Mouse (Mus musculus): ENCODE measurements around the gene Stum. TPM values are rescaled to one million over a fixed set of nuclear protein-coding genes. Genes with fewer than 3 reads are reported as not detected.

Stum gene
- polyA plus RNA-seq, 1 experiment from 2014 or later: 0.31 TPM

DNA sequence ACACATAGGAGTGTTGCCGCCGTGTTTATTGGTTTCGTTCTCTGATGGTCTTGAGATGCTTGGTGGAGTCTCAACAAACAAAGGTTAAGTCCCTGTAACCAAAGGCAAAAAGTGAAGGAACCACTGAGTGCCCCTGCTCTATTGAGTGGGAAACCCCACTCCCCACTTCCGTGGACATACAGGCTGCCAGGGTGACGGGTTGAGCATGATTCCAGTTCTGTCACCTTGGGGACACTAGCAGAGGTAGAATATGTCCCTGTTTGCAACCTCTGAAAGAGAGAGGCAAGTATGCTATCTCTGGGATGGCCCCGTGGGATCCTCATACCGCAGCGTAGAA, 80.0 kb downstream of the Stum start:
- no peaks in the 10 kb centered on the region for H3K9me3 ChIP-seq
- H3K9ac ChIP-seq: no peak overlapping the region
- H3K4me3 ChIP-seq: no peak overlapping the region
- peaks cover 66% of the 10 kb centered on the region for H3K4me1 ChIP-seq
- no peaks in the 10 kb centered on the region for H3K27me3 ChIP-seq
- H3K27ac ChIP-seq: peak overlapping the region; percentile 94
- 90% methylated on average over 8 of the region's 8 CpGs for WGBS
- H3K4me2 ChIP-seq: peak overlapping the region; percentile 38
- ATAC-seq (ENCODE audit: insufficient number of reproducible peaks, insufficient read depth, low FRiP score, low TSS enrichment, low read depth): no peak
- H3K36me3 ChIP-seq: no peaks in the 10 kb centered on the region

DNA sequence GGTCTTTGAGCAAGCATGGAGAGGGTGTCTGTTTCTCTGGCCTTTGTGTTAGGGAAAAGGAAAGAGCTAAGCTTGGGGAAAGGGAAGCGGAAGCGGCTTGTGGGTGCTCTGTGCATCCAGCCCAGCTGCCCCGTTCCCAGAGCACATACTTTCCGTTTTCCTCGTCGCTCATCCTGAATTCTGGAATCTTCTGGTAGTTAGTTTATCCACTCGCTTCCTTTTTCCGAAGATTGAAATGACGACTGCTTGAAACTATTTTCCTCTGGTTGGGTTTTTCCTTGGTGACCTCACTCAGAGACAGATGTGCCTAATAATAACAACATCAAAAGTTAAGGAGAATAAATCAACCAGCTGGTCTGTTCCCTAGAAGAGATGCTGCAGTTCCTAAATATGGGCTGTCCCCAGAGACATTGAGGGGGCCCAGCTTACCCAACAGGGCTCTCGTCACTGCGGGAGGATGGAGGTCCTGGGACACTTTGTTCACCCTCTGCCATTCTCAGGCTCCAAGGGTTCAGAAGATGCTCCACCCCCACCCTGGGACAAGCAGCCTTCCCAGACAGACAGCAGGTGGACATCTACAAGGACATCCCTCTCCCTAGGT, 80.7 kb downstream of the Stum start:
- Histone ChIP-seq H3K4me3 (no peak overlapping the region), H3K9me3 (no peaks in the 10 kb centered on the region), H3K9ac (no peak overlapping the region), H3K4me2 (no peak overlapping the region), H3K27me3 (no peaks in the 10 kb centered on the region), H3K4me1 (peaks cover 63% of the 10 kb centered on the region), H3K27ac (peak overlapping the region; percentile 94), H3K36me3 (no peaks in the 10 kb centered on the region)
- no peak for ATAC-seq (ENCODE audit: insufficient number of reproducible peaks, insufficient read depth, low FRiP score, low TSS enrichment, low read depth)
- 60% methylated on average over 11 of the region's 11 CpGs for WGBS

DNA sequence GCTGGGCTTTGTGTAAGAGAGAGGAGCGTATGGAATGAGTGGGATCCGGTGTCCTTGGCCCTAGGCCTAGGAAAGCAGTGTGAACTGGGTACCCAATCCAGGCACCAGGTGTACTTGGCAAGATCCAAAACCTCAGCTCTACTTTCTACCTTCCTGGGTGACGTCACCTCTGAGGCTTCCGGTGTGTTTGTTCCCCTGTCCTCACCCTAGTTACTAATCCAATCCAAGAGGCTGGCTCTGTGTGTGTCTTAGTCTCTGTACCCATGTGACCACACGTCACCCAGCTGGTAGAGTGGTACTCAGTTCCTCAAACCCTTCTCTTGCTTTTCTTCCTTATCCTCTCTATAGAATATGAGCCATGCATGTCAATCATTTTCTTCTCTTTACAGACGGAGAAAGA, 81.6 kb downstream of the Stum start:
- Histone ChIP-seq H3K27me3 (no peaks in the 10 kb centered on the region), H3K9me3 (no peaks in the 10 kb centered on the region), H3K4me3 (no peak overlapping the region), H3K36me3 (no peaks in the 10 kb centered on the region), H3K9ac (no peak overlapping the region), H3K4me1 (peaks cover 59% of the 10 kb centered on the region), H3K27ac (no peak overlapping the region), H3K4me2 (no peak overlapping the region)
- ATAC-seq (ENCODE audit: insufficient number of reproducible peaks, insufficient read depth, low FRiP score, low TSS enrichment, low read depth): no peak
- 80% methylated on average over 6 of the region's 6 CpGs for WGBS

DNA sequence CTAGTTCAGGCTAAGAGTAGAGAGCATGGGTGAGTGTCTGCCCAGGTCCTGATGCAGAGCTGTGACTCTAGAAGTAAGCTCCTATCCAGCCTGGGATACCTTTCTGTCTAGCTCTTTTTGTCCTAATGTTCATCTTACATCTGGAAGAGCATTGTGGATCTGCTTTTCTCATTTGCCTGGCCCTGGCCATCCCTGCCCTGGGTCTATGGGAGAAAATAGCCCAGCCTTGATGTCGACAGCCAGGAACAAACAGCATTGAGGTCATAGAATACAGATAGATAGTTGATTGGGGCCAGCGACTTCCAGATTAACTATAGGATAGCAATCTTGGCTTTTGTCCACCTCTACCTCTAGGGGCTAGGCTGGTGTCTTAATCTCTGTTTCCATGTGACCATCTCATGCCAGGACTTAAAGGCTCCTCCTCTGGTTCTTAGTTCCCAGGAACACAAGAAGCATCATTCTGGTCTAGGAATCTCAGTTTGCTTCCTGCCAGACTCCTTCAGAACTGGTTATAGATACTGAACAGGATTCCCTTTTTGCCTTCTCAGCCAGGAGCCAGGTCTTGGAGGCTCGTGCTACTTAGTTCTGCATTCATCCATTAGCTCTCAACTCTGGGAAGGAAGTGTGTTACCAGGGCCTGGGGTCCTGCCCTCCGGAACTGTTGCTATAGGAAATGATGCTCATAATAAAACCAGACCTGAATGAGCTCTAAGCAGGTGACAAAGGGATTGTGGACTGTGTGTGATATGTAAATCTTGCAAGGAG, 82.4 kb downstream of the Stum start:
- H3K36me3 ChIP-seq: no peaks in the 10 kb centered on the region
- ATAC-seq (ENCODE audit: insufficient number of reproducible peaks, insufficient read depth, low FRiP score, low TSS enrichment, low read depth): no peak
- H3K4me3 ChIP-seq: no peak overlapping the region
- no peaks in the 10 kb centered on the region for H3K27me3 ChIP-seq
- H3K4me1 ChIP-seq: peaks cover 55% of the 10 kb centered on the region
- H3K9ac ChIP-seq: no peak overlapping the region
- H3K27ac ChIP-seq: no peak overlapping the region
- H3K9me3 ChIP-seq: no peaks in the 10 kb centered on the region
- no peak overlapping the region for H3K4me2 ChIP-seq
- 75% methylated on average over 4 of the region's 4 CpGs for WGBS

DNA sequence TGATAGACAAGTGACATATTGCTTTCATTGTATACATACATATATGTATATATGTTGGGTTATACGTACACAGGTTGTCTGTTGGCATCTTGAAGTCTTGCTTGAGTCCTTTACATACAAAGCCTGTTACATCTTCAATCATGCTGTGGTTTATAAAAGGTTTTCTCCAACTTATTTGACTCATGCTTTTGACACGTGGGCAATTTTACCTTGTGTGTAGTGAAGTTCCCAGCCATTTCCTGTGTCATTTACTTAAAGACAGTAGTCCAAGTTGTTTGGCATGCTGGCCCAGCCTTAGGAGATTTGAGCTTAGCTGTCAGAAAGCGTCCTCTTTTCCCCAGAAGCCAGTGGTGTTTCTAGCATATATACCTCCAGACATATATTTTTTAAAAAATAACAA, 84.9 kb downstream of the Stum start:
- WGBS: 73% methylated on average over 3 of the region's 3 CpGs
- H3K27ac ChIP-seq: no peak overlapping the region
- H3K9ac ChIP-seq: no peak overlapping the region
- no peaks in the 10 kb centered on the region for H3K27me3 ChIP-seq
- H3K4me1 ChIP-seq: peaks cover 38% of the 10 kb centered on the region
- ATAC-seq (ENCODE audit: insufficient number of reproducible peaks, insufficient read depth, low FRiP score, low TSS enrichment, low read depth): no peak
- no peak overlapping the region for H3K4me2 ChIP-seq
- no peak overlapping the region for H3K4me3 ChIP-seq
- H3K36me3 ChIP-seq: no peaks in the 10 kb centered on the region
- H3K9me3 ChIP-seq: no peaks in the 10 kb centered on the region

DNA sequence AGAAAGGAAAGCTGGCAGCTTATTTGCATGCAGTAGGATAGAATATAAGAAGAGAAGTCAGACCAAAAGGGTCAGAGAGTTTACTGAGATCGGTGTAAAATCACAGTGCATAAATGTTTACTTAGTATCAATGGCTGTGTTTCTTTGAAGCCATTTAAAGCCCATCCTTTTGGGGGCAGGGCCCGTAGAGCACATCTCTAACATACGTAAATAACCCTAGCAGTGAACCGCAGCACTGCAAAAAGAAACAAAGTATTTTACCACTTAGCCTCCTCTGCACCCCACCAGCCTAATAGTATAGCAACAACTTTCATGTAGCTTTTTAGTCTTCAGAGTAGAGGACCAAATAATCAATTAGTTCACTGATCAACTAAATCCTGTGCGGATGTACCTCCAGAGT, 85.6 kb downstream of the Stum start:
- Histone ChIP-seq H3K27me3 (no peaks in the 10 kb centered on the region), H3K4me2 (no peak overlapping the region), H3K4me1 (peaks cover 38% of the 10 kb centered on the region), H3K27ac (no peak overlapping the region), H3K36me3 (no peaks in the 10 kb centered on the region), H3K9ac (no peak overlapping the region), H3K4me3 (no peak overlapping the region), H3K9me3 (no peaks in the 10 kb centered on the region)
- WGBS: 60% methylated on average over 5 of the region's 5 CpGs
- ATAC-seq (ENCODE audit: insufficient number of reproducible peaks, insufficient read depth, low FRiP score, low TSS enrichment, low read depth): no peak

DNA sequence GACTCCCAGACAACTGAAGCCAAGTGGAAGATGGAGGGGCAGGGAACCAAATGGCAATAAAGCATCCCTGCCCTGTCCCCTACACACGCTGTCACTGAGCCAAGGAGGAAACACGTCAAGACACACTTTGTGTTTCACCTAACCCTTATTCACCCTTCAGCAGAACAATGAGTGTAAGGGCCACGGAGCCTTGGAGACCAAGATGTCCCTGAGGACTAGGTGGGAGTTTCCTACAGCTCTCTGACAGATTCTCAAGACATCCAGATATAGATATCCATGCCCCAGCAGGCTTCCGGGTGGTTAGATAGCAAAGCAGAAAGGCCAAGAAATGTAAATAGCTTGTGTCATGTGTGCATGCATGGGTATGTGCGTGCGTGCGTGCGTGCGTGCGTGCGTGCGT, 89.4 kb downstream of the Stum start:
- Histone ChIP-seq H3K36me3 (peaks cover 10% of the 10 kb centered on the region; the same call in 1 of the 2 replicates), H3K4me1 (peaks cover 32% of the 10 kb centered on the region), H3K27ac (no peak overlapping the region), H3K4me2 (no peak overlapping the region), H3K27me3 (no peaks in the 10 kb centered on the region), H3K9me3 (no peaks in the 10 kb centered on the region), H3K9ac (no peak overlapping the region), H3K4me3 (no peak overlapping the region)
- ATAC-seq (ENCODE audit: insufficient number of reproducible peaks, insufficient read depth, low FRiP score, low TSS enrichment, low read depth): no peak
- 93% methylated on average over 12 of the region's 12 CpGs for WGBS

DNA sequence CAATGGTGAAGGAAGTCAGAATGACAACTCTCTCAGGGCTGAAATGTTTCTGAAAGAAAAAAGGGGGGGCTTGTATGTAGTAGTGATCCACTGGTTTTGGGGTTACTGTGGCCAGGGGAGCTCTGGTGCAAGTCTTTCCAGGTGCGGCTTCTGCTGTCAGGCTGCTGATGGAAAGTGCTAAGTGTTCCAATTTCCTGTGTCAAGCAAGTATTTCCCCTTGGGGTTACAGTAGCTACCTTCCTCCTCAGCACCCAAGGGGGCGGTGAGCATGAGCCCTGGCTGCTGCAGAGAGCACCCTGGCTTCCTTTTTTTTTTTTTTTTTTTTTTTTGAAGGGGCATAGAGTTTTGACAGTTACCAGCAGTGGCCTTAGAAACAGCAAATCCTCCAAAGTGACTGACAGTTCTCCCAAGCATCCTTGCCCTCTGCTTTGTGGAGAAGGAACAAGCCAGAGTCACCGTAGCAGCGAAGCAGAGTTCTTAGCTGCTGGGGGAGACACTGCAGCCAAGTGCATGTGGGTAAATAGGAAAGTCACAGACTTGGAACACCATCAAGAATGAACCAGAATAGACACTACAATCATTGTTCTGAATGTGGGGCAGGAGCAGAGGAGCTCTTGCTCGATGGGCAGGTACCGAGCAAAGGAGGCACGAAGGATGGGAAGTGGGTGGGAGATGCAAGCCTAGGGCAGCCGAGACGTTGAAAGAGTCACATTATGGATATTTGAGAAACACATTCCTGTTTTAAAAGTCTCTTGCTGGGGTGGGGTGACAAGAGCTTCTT, 90.1 kb downstream of the Stum start:
- no peak overlapping the region for H3K27ac ChIP-seq
- no peaks in the 10 kb centered on the region for H3K9me3 ChIP-seq
- H3K4me1 ChIP-seq: peaks cover 39% of the 10 kb centered on the region
- no peak overlapping the region for H3K4me3 ChIP-seq
- no peaks in the 10 kb centered on the region for H3K27me3 ChIP-seq
- no peak overlapping the region for H3K4me2 ChIP-seq
- peaks cover 10% of the 10 kb centered on the region; the same call in 1 of the 2 replicates for H3K36me3 ChIP-seq
- WGBS: 73% methylated on average over 9 of the region's 9 CpGs
- no peak for ATAC-seq (ENCODE audit: insufficient number of reproducible peaks, insufficient read depth, low FRiP score, low TSS enrichment, low read depth)
- H3K9ac ChIP-seq: no peak overlapping the region

DNA sequence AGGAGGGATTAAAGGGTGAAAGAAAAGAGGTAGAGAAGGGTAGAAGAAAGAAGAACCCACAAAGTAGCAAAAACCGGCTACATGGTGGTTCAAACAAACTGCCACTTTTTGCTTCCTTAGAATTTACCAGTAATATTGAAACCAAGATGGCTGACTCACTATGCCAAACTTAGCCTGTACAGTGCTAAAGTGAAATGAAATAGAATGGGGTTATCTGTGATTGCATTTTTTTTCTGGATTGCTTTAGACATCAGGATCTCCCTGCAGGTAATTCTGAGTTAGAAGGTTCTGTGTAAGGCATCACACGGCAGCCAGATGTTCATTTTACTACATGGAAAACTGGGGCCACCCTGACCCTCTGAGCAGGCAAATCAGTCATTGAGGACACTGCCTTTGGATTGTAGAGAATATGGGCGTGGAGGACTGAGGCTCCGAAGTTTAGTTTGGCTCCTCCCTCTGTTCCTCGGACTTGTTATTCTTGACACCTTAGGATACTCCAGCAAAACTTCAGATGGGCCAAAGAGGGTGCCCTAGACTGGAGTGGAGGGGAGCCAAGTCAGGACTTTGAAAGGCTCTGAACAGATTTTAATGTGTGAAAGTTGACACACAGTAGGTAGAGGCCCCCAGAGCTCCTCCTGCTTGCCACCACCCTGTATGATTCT, 91.0 kb downstream of the Stum start:
- 86% methylated on average over 5 of the region's 5 CpGs for WGBS
- H3K36me3 ChIP-seq: peaks cover 10% of the 10 kb centered on the region; the same call in 1 of the 2 replicates
- ATAC-seq (ENCODE audit: insufficient number of reproducible peaks, insufficient read depth, low FRiP score, low TSS enrichment, low read depth): no peak
- H3K9ac ChIP-seq: no peak overlapping the region
- H3K9me3 ChIP-seq: no peaks in the 10 kb centered on the region
- no peaks in the 10 kb centered on the region for H3K27me3 ChIP-seq
- H3K27ac ChIP-seq: no peak overlapping the region
- H3K4me2 ChIP-seq: no peak overlapping the region
- no peak overlapping the region for H3K4me3 ChIP-seq
- peaks cover 36% of the 10 kb centered on the region for H3K4me1 ChIP-seq

DNA sequence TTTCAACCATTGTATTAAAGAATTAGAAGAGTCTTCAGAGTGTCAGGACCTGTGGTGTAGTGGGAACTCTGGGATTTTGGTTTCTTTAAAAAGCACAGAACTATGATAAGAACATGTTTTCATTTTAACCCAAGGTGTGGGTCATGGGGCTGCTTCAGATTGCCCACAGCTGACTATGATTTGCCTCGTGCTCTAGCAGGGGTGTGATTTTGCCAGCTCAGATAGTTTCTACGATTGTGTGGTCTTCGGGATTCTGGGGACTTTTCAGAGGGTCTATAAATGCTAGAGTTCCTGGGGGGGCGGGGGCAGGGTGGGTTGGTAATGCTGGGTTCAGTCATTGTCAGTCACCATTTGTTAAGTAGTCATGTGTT, 91.7 kb downstream of the Stum start:
- H3K4me2 ChIP-seq: no peak overlapping the region
- no peak overlapping the region for H3K4me3 ChIP-seq
- ATAC-seq (ENCODE audit: insufficient number of reproducible peaks, insufficient read depth, low FRiP score, low TSS enrichment, low read depth): no peak
- 86% methylated on average over 4 of the region's 4 CpGs for WGBS
- H3K9ac ChIP-seq: no peak overlapping the region
- H3K4me1 ChIP-seq: peaks cover 42% of the 10 kb centered on the region
- no peaks in the 10 kb centered on the region for H3K27me3 ChIP-seq
- peaks cover 10% of the 10 kb centered on the region; the same call in 1 of the 2 replicates for H3K36me3 ChIP-seq
- no peaks in the 10 kb centered on the region for H3K9me3 ChIP-seq
- H3K27ac ChIP-seq: no peak overlapping the region

DNA sequence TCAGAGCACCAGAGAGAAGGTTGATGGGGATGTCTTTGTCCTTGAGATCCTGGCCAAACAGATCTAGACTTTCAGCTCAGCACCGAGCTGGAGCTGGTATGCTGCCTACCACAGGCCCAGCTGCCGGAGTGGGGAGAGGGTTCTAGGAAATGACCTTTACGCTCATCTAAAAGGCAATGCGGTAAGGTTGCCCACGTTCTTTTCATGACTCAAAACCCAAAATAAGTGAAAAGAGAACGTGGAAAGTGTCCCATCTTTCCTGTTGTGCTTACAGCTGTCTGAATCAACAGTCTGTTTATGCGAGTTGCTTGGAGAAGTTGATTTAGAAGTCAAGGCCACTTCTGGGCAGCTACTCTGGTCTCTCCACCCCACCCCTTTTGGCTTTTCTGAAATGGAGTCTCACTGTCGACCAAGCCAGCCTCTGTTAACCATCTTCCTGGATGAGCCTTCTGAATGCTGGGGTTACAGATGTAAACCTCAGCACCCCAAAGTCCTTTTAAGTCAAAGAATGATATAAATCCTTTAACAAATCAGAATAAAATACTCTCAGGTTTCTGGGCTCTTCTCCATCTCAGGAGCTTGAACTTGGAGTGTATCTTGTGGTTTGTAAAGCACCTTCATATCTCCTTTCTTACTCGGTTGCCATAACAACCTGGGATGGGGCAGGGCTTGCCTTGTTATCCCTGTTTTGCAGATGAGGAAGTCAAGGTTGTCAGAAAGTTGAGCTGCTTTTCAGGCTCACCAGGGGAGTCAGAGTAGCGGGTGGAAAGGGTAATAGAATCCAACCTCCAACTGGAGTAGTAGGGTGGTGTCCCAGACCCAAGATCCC, 92.3 kb downstream of the Stum start:
- H3K4me1 ChIP-seq: peaks cover 44% of the 10 kb centered on the region
- H3K27ac ChIP-seq: no peak overlapping the region
- ATAC-seq (ENCODE audit: insufficient number of reproducible peaks, insufficient read depth, low FRiP score, low TSS enrichment, low read depth): no peak
- H3K27me3 ChIP-seq: no peaks in the 10 kb centered on the region
- 76% methylated on average over 10 of the region's 10 CpGs for WGBS
- H3K4me2 ChIP-seq: no peak overlapping the region
- peaks cover 10% of the 10 kb centered on the region; the same call in 1 of the 2 replicates for H3K36me3 ChIP-seq
- H3K9me3 ChIP-seq: no peaks in the 10 kb centered on the region
- no peak overlapping the region for H3K9ac ChIP-seq
- H3K4me3 ChIP-seq: no peak overlapping the region
